Mouse (Mus musculus): ENCODE results near the gene Ing2.
A peak's percentile ranks its signal among the peaks of the same experiment; 100 is the strongest.

The Ing2 gene

GRCm38 (mm10) chr8:47675786-47676185 is 430 bp upstream of the Ing2 start:
- DNase-seq (ENCODE audit: low spot score in 2 of 2): no peak

GRCm38 (mm10) chr8:47674140-47674776 is 1.1 kb downstream of the Ing2 start:
- DNase-seq (ENCODE audit: low spot score in 2 of 2): peak; percentile 13 to 30

- peak; percentile 86 to 92 for DNase-seq (ENCODE audit: low spot score in 2 of 2)
Measured at GRCm38 (mm10) chr8:47673317-47674139, 1.8 kb downstream of the Ing2 start.

- DNase-seq (ENCODE audit: low spot score in 2 of 2): no peak
Measured at GRCm38 (mm10) chr8:47664231-47664785, 11.0 kb downstream of the Ing2 start.

- DNase-seq (ENCODE audit: low spot score in 2 of 2): no peak
Measured at GRCm38 (mm10) chr8:47663201-47663600, 12.2 kb downstream of the Ing2 start.

- no peak for DNase-seq (ENCODE audit: low spot score in 2 of 2)
Measured at GRCm38 (mm10) chr8:47662716-47663115, 12.6 kb downstream of the Ing2 start.

GRCm38 (mm10) chr8:47660394-47660793 is 15.0 kb downstream of the Ing2 start:
- DNase-seq (ENCODE audit: low spot score in 2 of 2): no peak

- no peak for DNase-seq (ENCODE audit: low spot score in 2 of 2)
Measured at GRCm38 (mm10) chr8:47659463-47659862, 15.9 kb downstream of the Ing2 start.

GRCm38 (mm10) chr8:47654406-47654805 is 20.9 kb downstream of the Ing2 start:
- no peak for DNase-seq (ENCODE audit: low spot score in 2 of 2)

GRCm38 (mm10) chr8:47652737-47653076 is 22.6 kb downstream of the Ing2 start:
- no peak for DNase-seq (ENCODE audit: low spot score in 2 of 2)

GRCm38 (mm10) chr8:47651913-47652736 is 23.2 kb downstream of the Ing2 start:
- DNase-seq (ENCODE audit: low spot score in 2 of 2): no peak

- DNase-seq (ENCODE audit: low spot score in 2 of 2): no peak
Measured at GRCm38 (mm10) chr8:47650853-47651252, 24.5 kb downstream of the Ing2 start.

GRCm38 (mm10) chr8:47649551-47649950 is 25.8 kb downstream of the Ing2 start:
- DNase-seq (ENCODE audit: low spot score in 2 of 2): no peak

GRCm38 (mm10) chr8:47642514-47643064 is 32.8 kb downstream of the Ing2 start:
- no peak for DNase-seq (ENCODE audit: low spot score in 2 of 2)

- no peak for DNase-seq (ENCODE audit: low spot score in 2 of 2)
Measured at GRCm38 (mm10) chr8:47637152-47637551, 38.2 kb downstream of the Ing2 start.

GRCm38 (mm10) chr8:47636032-47636431 is 39.3 kb downstream of the Ing2 start:
- DNase-seq (ENCODE audit: low spot score in 2 of 2): no peak

- DNase-seq (ENCODE audit: low spot score in 2 of 2): no peak
Measured at GRCm38 (mm10) chr8:47634791-47635341, 40.5 kb downstream of the Ing2 start.

- DNase-seq (ENCODE audit: low spot score in 2 of 2): no peak
Measured at GRCm38 (mm10) chr8:47621144-47621543, 54.2 kb downstream of the Ing2 start.

Data from spleen, postnatal 14 days (tissue).